Mouse (Mus musculus) ES-E14 (cell line): Measurements from ENCODE around the gene Git1. TPM values are rescaled to one million over a fixed set of nuclear protein-coding genes. Genes with fewer than 3 reads are reported as not detected.

ENCODE experiments used
- DNase-seq: peaks from one replicate; pipeline ENCODE4 v3.0.0-alpha.2; 2013; ENCODE audit warnings: low read depth, low spot score
- H3K27ac ChIP-seq: 2 replicates; pipeline ENCODE4 v1.5.1; 2012; ENCODE audit warnings: low read depth, mild to moderate bottlenecking, low read length, moderate library complexity, mixed read lengths; ENCODE audit not compliant: poor library complexity, insufficient read depth, severe bottlenecking
- H3K36me3 ChIP-seq: 2 replicates; pipeline ENCODE4 v1.6.1; 2012; ENCODE audit warnings: mild to moderate bottlenecking, low read length, moderate library complexity, mixed read lengths; ENCODE audit not compliant: control insufficient read depth, poor library complexity, insufficient read depth, severe bottlenecking
- H3K4me1 ChIP-seq, 2 experiments: fragments of 150-350 bp in 1 of 2; sonication (generic) in 1 of 2; 2 replicates each; pipeline ENCODE4 v1.6.1; 2012; ENCODE audit warnings: low read length in 2 of 2, mild to moderate bottlenecking in 1 of 2, mixed read lengths in 1 of 2; ENCODE audit not compliant: control insufficient read depth in 2 of 2, insufficient read depth in 2 of 2, poor library complexity in 1 of 2
- H3K4me3 ChIP-seq, 2 experiments: fragments of 150-350 bp in 1 of 2; sonication (generic) in 1 of 2; 2 replicates each; pipeline ENCODE4 v1.5.1; 2012; ENCODE audit warnings: low read length in 2 of 2, low read depth in 1 of 2, mild to moderate bottlenecking in 1 of 2, mixed read lengths in 1 of 2; ENCODE audit not compliant: insufficient read depth in 1 of 2, poor library complexity in 1 of 2, severe bottlenecking in 1 of 2
- H3K9ac ChIP-seq: 2 replicates; pipeline ENCODE4 v1.6.1; 2012; ENCODE audit warnings: low read depth, mild to moderate bottlenecking, low read length, mixed read lengths; ENCODE audit not compliant: poor library complexity, insufficient read depth, severe bottlenecking
- H3K9me3 ChIP-seq: fragments of 150-350 bp; sonication (generic); 2 replicates; pipeline ENCODE4 v1.6.1; 2012; ENCODE audit warnings: low read depth, mild to moderate bottlenecking, low read length; ENCODE audit not compliant: control insufficient read depth, insufficient read depth
- CHD2 ChIP-seq: IDR thresholded peaks from 2 replicates; pipeline ENCODE4 v1.6.1; 2014; ENCODE audit warnings: mild to moderate bottlenecking, low read depth, low read length, inconsistent platforms
- HCFC1 ChIP-seq: IDR thresholded peaks from 2 replicates; pipeline ENCODE4 v1.6.1; 2012; ENCODE audit warnings: low read length, inconsistent platforms, borderline replicate concordance; ENCODE audit not compliant: insufficient read depth
- MAFK ChIP-seq: IDR thresholded peaks from 2 replicates; pipeline ENCODE4 v1.6.1; 2014; ENCODE audit warnings: mild to moderate bottlenecking, low read depth, low read length, inconsistent platforms; ENCODE audit not compliant: insufficient read depth
- ZC3H11A ChIP-seq: IDR thresholded peaks from 2 replicates; pipeline ENCODE4 v1.6.1; 2012; ENCODE audit warnings: low read depth, mild to moderate bottlenecking, inconsistent platforms, low read length, borderline replicate concordance
- ZNF384 ChIP-seq: IDR thresholded peaks from 2 replicates; pipeline ENCODE4 v1.6.1; 2012; ENCODE audit warnings: low read depth, low read length, inconsistent platforms
- in situ Hi-C, 2 experiments: fragments of 600-800 bp; cut with MboI; formaldehyde crosslinking; loops; one replicate each; pipeline ENCODE4 v1.15.1; 2025; ENCODE audit warnings: low sequenced_read_pairs in 2 of 2, inconsistent platforms in 1 of 2; ENCODE audit not compliant: unreplicated experiment in 2 of 2
- total RNA-seq: library from RNA; depleted of rRNA; stranded (reverse); fragments of 300-350 nt; gene quantifications from 2 replicates; pipeline ENCODE4 v1.2.3, GENCODE M21; 2012

Gene Git1
- total RNA-seq, 1 experiment, result 43.1 TPM

DNA sequence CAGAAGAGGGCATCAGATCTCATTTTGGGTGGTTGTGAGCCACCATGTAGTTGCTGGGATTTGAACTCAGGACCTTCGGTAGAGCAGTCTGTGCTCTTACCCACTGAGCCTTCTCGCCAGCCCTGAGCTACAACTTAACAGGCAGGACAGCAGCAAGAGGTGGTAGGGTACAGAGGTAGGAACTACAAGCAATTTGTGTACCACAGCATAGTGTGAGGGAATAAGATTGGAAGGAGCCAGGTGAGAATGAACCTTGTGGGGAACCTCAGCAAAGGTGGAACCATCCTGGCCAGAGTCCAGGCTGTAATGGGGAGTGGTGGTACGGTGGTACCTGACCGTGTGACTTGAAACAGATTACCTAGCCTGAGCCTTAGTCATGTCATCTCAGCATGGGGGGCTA, 8.6 kb downstream of the Git1 start:
- Histone ChIP-seq H3K36me3 (peaks cover 69% of the 10 kb centered on the region), H3K9ac (no peak overlapping the region), H3K9me3 (no peaks in the 10 kb centered on the region), H3K27ac (no peak overlapping the region), H3K4me3 (no peak overlapping the region), H3K4me1 (peaks cover 5 to 48% of the 10 kb centered on the region in 2 experiments; a peak in 3 of 4 replicates)
- TF ChIP-seq HCFC1, result no peak
- TF ChIP-seq MAFK, result no peak
- TF ChIP-seq CHD2, result no peak
- no peak for TF ChIP-seq ZNF384
- no peak for TF ChIP-seq ZC3H11A
- in situ Hi-C loops, result no loop called here
- DNase-seq, result no peak

DNA sequence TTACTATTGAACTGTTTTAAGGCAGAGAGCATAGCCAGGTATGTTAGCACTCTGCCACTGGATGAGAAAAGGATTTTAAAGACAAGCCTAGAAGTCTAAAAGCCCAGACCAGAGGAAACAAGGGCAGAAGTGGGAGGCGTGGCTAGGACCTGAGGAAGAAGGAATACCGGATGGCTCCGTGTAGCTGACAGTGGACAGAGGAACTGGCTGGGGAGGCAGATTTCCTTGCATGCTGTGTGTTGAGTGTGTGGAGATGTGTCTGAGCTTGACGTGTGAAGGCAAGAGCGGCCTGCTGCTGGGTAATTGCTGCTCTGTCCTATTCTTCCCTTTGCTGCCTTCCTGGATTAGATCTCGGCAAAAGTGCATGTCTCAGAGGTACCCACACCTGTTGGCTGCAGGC, 9.1 kb downstream of the Git1 start:
- H3K4me3 ChIP-seq, result no peak overlapping the region
- TF ChIP-seq ZNF384 (no peak), CHD2 (no peak), MAFK (no peak), ZC3H11A (no peak), HCFC1 (no peak)
- H3K9ac ChIP-seq, result no peak overlapping the region
- H3K36me3 ChIP-seq, result peaks cover 71% of the 10 kb centered on the region
- in situ Hi-C loops, result no loop called here
- H3K9me3 ChIP-seq, result no peaks in the 10 kb centered on the region
- no peak for DNase-seq
- H3K27ac ChIP-seq, result no peak overlapping the region
- peaks cover 3 to 45% of the 10 kb centered on the region in 2 experiments; a peak in 3 of 4 replicates for H3K4me1 ChIP-seq

DNA sequence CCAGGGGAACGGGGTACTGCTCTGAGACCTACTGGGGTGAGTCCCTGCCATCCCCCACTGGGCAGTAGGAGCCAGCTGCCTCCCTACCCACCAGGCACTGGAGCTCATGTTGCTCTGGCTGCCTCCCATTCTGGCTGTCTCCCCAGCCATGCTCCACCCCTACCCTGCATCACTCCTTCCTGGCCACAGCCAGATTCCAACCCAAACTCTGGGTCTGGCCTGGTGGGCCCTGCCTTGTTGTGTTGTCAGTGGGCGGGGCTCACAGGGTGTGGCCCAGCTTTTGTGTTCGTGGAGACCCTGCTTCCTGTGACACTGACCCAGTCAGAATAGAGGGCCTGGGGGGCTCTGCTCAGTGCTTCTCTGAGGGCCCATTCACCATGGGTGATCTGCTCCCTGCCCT, 10.1 kb downstream of the Git1 start:
- H3K9me3 ChIP-seq, result no peaks in the 10 kb centered on the region
- no peak overlapping the region for H3K9ac ChIP-seq
- H3K27ac ChIP-seq, result peak overlapping the region; percentile 33; the same call in 1 of the 2 replicates
- no peak overlapping the region for H3K4me3 ChIP-seq
- peaks cover under 1 to 45% of the 10 kb centered on the region in 2 experiments; a peak in 3 of 4 replicates for H3K4me1 ChIP-seq
- peaks cover 71% of the 10 kb centered on the region for H3K36me3 ChIP-seq
- in situ Hi-C loops, result no loop called here
- DNase-seq, result no peak
- no peak for TF ChIP-seq HCFC1
- TF ChIP-seq ZC3H11A, result no peak
- TF ChIP-seq ZNF384, result no peak
- no peak for TF ChIP-seq MAFK
- TF ChIP-seq CHD2, result no peak

DNA sequence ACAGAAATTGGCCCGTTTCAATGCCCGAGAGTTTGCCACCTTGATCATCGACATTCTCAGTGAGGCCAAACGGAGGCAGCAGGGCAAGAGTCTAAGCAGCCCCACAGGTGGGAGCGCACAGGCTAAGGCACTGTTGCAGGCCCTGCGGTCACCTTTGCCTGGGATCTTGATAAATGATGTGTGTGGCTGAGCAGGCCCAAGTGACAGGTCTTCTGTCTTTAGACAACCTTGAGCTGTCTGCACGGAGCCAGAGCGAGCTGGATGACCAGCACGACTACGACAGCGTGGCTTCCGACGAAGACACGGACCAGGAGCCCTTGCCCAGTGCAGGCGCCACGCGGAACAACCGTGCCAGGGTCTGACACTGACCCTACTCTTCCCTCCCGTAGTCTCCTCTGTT, 11.0 kb downstream of the Git1 start:
- Histone ChIP-seq H3K9me3 (no peaks in the 10 kb centered on the region), H3K4me1 (peaks cover 0 to 40% of the 10 kb centered on the region in 2 experiments; a peak in 3 of 4 replicates), H3K36me3 (peaks cover 68% of the 10 kb centered on the region), H3K27ac (no peak overlapping the region), H3K9ac (no peak overlapping the region), H3K4me3 (no peak overlapping the region)
- no peak for DNase-seq
- in situ Hi-C loops, result no loop called here
- no peak for TF ChIP-seq MAFK
- TF ChIP-seq ZNF384, result no peak
- no peak for TF ChIP-seq CHD2
- no peak for TF ChIP-seq HCFC1
- no peak for TF ChIP-seq ZC3H11A
